Mouse (Mus musculus) large intestine, adult 2 months (tissue): ENCODE data around the gene Hoxd3. TPM values are rescaled to one million over a fixed set of nuclear protein-coding genes. Genes with fewer than 3 reads are reported as not detected.

Source experiments
- DNase-seq: peaks from one replicate; pipeline ENCODE4 v3.0.0-alpha.2; 2012; ENCODE audit warnings: low read depth, low spot score
- WGBS: fragments of 180-500 bp; shearing (Covaris S2); methylation state at CpG from one replicate; pipeline ENCODE4 v1.1.7; 2018; 5-methylcytosine and 5-hydroxymethylcytosine counted together
- polyA plus RNA-seq: library from polyadenylated mRNA; depleted of rRNA; stranded (reverse); fragments of >200 nt; gene quantifications from 2 replicates; pipeline ENCODE4 v1.2.3, GENCODE M21; 2012

The Hoxd3 gene
- polyA plus RNA-seq, 1 experiment = 0.06 TPM

GRCm38 (mm10) chr2:74737578-74738070 lies 25.9 kb downstream of the Hoxd3 start:
- 71% methylated on average over 7 of the region's 7 CpGs for WGBS
- no peak for DNase-seq

GRCm38 (mm10) chr2:74738623-74739475 lies 27.1 kb downstream of the Hoxd3 start:
- no peak for DNase-seq
- WGBS = 19% methylated on average over 20 of the region's 20 CpGs

GRCm38 (mm10) chr2:74739476-74739800 lies 27.7 kb downstream of the Hoxd3 start:
- no peak for DNase-seq
- 50% methylated on average over 2 of the region's 2 CpGs for WGBS

- WGBS = 47% methylated on average over 14 of the region's 14 CpGs
- DNase-seq = no peak
These were observed 28.1 kb downstream of the Hoxd3 start for GRCm38 (mm10) chr2:74739869-74740268.

- WGBS = 20% methylated on average over 43 of the region's 43 CpGs
- no peak for DNase-seq
These were observed 28.8 kb downstream of the Hoxd3 start for GRCm38 (mm10) chr2:74740311-74741091.

- DNase-seq = no peak
- WGBS = 78% methylated on average over 2 of the region's 3 CpGs
These were observed 29.7 kb downstream of the Hoxd3 start for GRCm38 (mm10) chr2:74741252-74741978.

- no peak for DNase-seq
These were observed 30.2 kb downstream of the Hoxd3 start for GRCm38 (mm10) chr2:74741979-74742277.

GRCm38 (mm10) chr2:74745540-74746297 lies 34.0 kb downstream of the Hoxd3 start:
- WGBS = 58% methylated on average over 6 of the region's 6 CpGs
- DNase-seq = no peak

- WGBS = 47% methylated on average over 58 of the region's 58 CpGs
- no peak for DNase-seq
These were observed 34.7 kb downstream of the Hoxd3 start for GRCm38 (mm10) chr2:74746298-74746921.

GRCm38 (mm10) chr2:74747006-74747405 lies 35.3 kb downstream of the Hoxd3 start:
- WGBS = 44% methylated on average over 24 of the region's 24 CpGs
- no peak for DNase-seq

- WGBS = 64% methylated on average over 11 of the region's 11 CpGs
- DNase-seq = no peak
These were observed 36.0 kb downstream of the Hoxd3 start for GRCm38 (mm10) chr2:74747661-74748141.

GRCm38 (mm10) chr2:74748436-74748995 lies 36.8 kb downstream of the Hoxd3 start:
- WGBS = 65% methylated on average over 9 of the region's 9 CpGs
- no peak for DNase-seq

- 4% methylated on average over 47 of the region's 47 CpGs for WGBS
These were observed 37.8 kb downstream of the Hoxd3 start for GRCm38 (mm10) chr2:74749337-74750121.

GRCm38 (mm10) chr2:74750731-74751250 lies 39.1 kb downstream of the Hoxd3 start:
- DNase-seq = no peak
- WGBS = 75% methylated on average over 5 of the region's 5 CpGs

More at GRCm38 (mm10) chr2:74749337-74750121, 37.8 kb downstream of the Hoxd3 start:
- DNase-seq = no peak

GRCm38 (mm10) chr2:74751861-74752260 lies 40.1 kb downstream of the Hoxd3 start:
- no peak for DNase-seq
- 82% methylated on average over 1 of the region's 1 CpGs for WGBS

- WGBS = 8% methylated on average over 45 of the region's 45 CpGs
These were observed 40.9 kb downstream of the Hoxd3 start for GRCm38 (mm10) chr2:74752431-74753174.

GRCm38 (mm10) chr2:74753175-74753523 lies 41.4 kb downstream of the Hoxd3 start:
- DNase-seq = no peak
- 14% methylated on average over 25 of the region's 25 CpGs for WGBS

More at GRCm38 (mm10) chr2:74752431-74753174, 40.9 kb downstream of the Hoxd3 start:
- no peak for DNase-seq
